In the genomic region with DNA sequence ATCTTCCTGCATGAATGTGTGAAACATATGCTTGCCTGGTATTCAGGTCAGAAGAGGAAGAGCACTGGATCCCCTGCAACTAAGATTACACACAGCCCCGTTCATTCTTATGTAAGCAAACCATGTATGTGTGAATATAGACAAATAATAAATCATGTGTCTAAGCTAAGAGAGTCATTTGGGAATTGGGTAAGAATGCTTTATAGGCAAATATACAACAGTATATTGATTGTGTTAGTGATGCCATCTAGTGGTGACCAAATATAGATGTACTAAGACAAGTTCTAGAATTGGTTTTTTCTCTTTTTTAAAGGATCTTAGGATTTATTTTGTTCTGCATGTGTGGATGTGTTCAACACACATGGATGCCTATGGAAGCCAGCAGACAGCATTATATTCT, we compare ENCODE assay signal across 10 mouse cellular contexts. TPM values are rescaled to one million over a fixed set of nuclear protein-coding genes. Genes with fewer than 3 reads are reported as not detected.
DNase-seq lines count a peak whose midpoint lies in the region; ATAC-seq and TF ChIP-seq lines count a peak whose summit lies in the region.
"Had no signal": no experiment of that assay in that cellular context is flagged by ENCODE, and none has a peak within 500 bp of the region (broad histone marks: within the 10 kb centered on the region; RNA-seq: fewer than 3 reads in every experiment).

No protein-coding gene starts in this region.

- no peak overlapping the region for H3K9ac ChIP-seq in heart, adult 2 months (ENCODE audit: low read depth, low read length)
- H3K9ac ChIP-seq in stomach, postnatal 0 days (ENCODE audit: low read length) = no peak overlapping the region
- H3K9ac ChIP-seq: forebrain, embryonic 13.5 days; stomach, embryonic 15.5 days had no signal

- no peak for TF ChIP-seq POLR2A in heart, adult 2 months (IDR thresholded peaks at IDR 0.05; ENCODE audit: insufficient read depth, low read depth, low read length)

- intact Hi-C loops in heart, adult 2 months (cut with DNase I) = loop anchor here (1.0 kb wide), 1 partner anchor 87 kb away; no protein-coding TSS in a partner anchor

- H3K4me1 ChIP-seq in heart, adult 2 months (ENCODE audit: control insufficient read depth, insufficient read depth, low read length) = no peaks in the 10 kb centered on the region; the same call in 1 of the 2 replicates
- H3K4me1 ChIP-seq in stomach, postnatal 0 days (replicated peaks; ENCODE audit: control insufficient read depth, insufficient read depth) = 0 out of 2 replicates have a peak, but pooled peaks cover 3% of the 10 kb centered on the region
- H3K4me1 ChIP-seq: forebrain, embryonic 13.5 days; stomach, embryonic 15.5 days had no signal

- H3K27ac ChIP-seq in heart, adult 2 months = no peak overlapping the region
- no peak overlapping the region for H3K27ac ChIP-seq in stomach, postnatal 0 days (replicated peaks)
- H3K27ac ChIP-seq: forebrain, embryonic 13.5 days; stomach, embryonic 15.5 days had no signal

- H3K4me3 ChIP-seq in heart, adult 2 months = no peak overlapping the region
- no peak overlapping the region for H3K4me3 ChIP-seq in stomach, postnatal 0 days (ENCODE audit: low read depth, low read length)
- H3K4me3 ChIP-seq: forebrain, embryonic 13.5 days; stomach, embryonic 15.5 days had no signal

- 36% methylated on average over 1 of the region's 1 CpGs for WGBS in heart, adult 2 months
- WGBS in stomach, postnatal 0 days = 5% methylated on average over 1 of the region's 1 CpGs

- TF ChIP-seq EP300 in heart, adult 2 months (IDR thresholded peaks at IDR 0.05; ENCODE audit: insufficient read depth, low read depth, low read length) = no peak
- no peak for TF ChIP-seq EP300 in stomach, postnatal 0 days (optimal IDR thresholded peaks at IDR 0.05)

- no peak overlapping the region for H3K4me2 ChIP-seq in stomach, postnatal 0 days (replicated peaks; ENCODE audit: low read depth)
- H3K4me2 ChIP-seq: forebrain, embryonic 13.5 days; stomach, embryonic 15.5 days had no signal

- TF ChIP-seq CTCF in heart, adult 2 months (IDR thresholded peaks at IDR 0.05) = peak; percentile 80
- TF ChIP-seq CTCF in stomach, postnatal 0 days (IDR thresholded peaks at IDR 0.05; ENCODE audit: low read depth) = peak; percentile 79

- DNase-seq in heart, adult 2 months = no peak
- DNase-seq in heart, postnatal 4 days = no peak
- DNase-seq in thymus, postnatal 0 days (ENCODE audit: low spot score) = peak; percentile 57
- no peak for DNase-seq in thymus, postnatal 14 days
- DNase-seq in stomach, postnatal 0 days (ENCODE audit: low spot score) = no peak
- no peak for DNase-seq in spleen, adult 12 weeks (ENCODE audit: low spot score)
- no peak for DNase-seq in right cerebral cortex, postnatal 10 days (ENCODE audit: low spot score in 2 of 2)

- no peaks in the 10 kb centered on the region for H3K79me2 ChIP-seq in heart, adult 2 months (replicated peaks; ENCODE audit: control insufficient read depth, insufficient read depth, low read length)

- H3K9me3 ChIP-seq in stomach, postnatal 0 days (ENCODE audit: control insufficient read depth, low read length) = no peaks in the 10 kb centered on the region
- H3K9me3 ChIP-seq: forebrain, embryonic 13.5 days; stomach, embryonic 15.5 days had no signal

- H3K27me3 ChIP-seq in heart, adult 2 months (ENCODE audit: control insufficient read depth, insufficient read depth, low read length) = no peaks in the 10 kb centered on the region
- H3K27me3 ChIP-seq in stomach, postnatal 0 days (ENCODE audit: control insufficient read depth, insufficient read depth, low read length) = no peaks in the 10 kb centered on the region
- H3K27me3 ChIP-seq: forebrain, embryonic 13.5 days; stomach, embryonic 15.5 days had no signal

- 0 out of 2 replicates have a peak, but pooled peaks have one; percentile 15 for ATAC-seq in granulocyte monocyte progenitor cell, adult 5-6 weeks (replicated peaks; ENCODE audit: poor library complexity, severe bottlenecking)
- no peak for ATAC-seq in stomach, postnatal 0 days (ENCODE audit: low FRiP score, low TSS enrichment)
- ATAC-seq: forebrain, embryonic 13.5 days had no signal

- H3K36me3 ChIP-seq in heart, adult 2 months (ENCODE audit: control insufficient read depth, insufficient read depth, low read length) = peaks cover 2% of the 10 kb centered on the region
- no peaks in the 10 kb centered on the region for H3K36me3 ChIP-seq in stomach, postnatal 0 days (ENCODE audit: control insufficient read depth, insufficient read depth, low read length)

RNA-seq across cellular contexts. Expression of gene Vmp1, which starts 28.0 kb away (rescaled TPM):
- total RNA-seq in heart, adult 2 months (2021) = 10 to 100 TPM; 58.2 to 66.9 TPM
- polyA plus RNA-seq in heart, adult 2 months (2012; rRNA removed) = 34.0 and 59.2 TPM in 2 replicates
- total RNA-seq in heart, postnatal 4 days (2021) = 10 to 100 TPM; 62.0 to 74.5 TPM
- polyA plus RNA-seq in thymus, postnatal 0 days (2015; fragmentation: Nextera tagmentation; extraction: Ambion mirVana) = 107 and 109 TPM in 2 replicates
- total RNA-seq in granulocyte monocyte progenitor cell, adult 5-6 weeks (2014; fragmentation: Nextera tagmentation) = 61.1 and 83.8 TPM in 2 replicates
- 79.1 and 105 TPM in 2 replicates for total RNA-seq in granulocyte monocyte progenitor cell, adult 5-6 weeks (2017)
- 162 and 181 TPM in 2 replicates for polyA plus RNA-seq in stomach, postnatal 0 days (2015; fragmentation: Nextera tagmentation; extraction: Ambion mirVana)

RNA-seq across cellular contexts. Expression of gene Ptrh2, which starts 28.1 kb away (rescaled TPM):
- total RNA-seq in heart, adult 2 months (2021) = 1 to 10 TPM; 5.9 to 6.4 TPM
- 3.7 and 5.2 TPM in 2 replicates for polyA plus RNA-seq in heart, adult 2 months (2012; rRNA removed)
- total RNA-seq in heart, postnatal 4 days (2021) = 10 to 100 TPM; 10.3 to 10.6 TPM
- 24.7 and 25.9 TPM in 2 replicates for polyA plus RNA-seq in thymus, postnatal 0 days (2015; fragmentation: Nextera tagmentation; extraction: Ambion mirVana)
- total RNA-seq in granulocyte monocyte progenitor cell, adult 5-6 weeks (2014; fragmentation: Nextera tagmentation) = 21.5 and 27.7 TPM in 2 replicates
- 20.7 and 29.3 TPM in 2 replicates for total RNA-seq in granulocyte monocyte progenitor cell, adult 5-6 weeks (2017)
- polyA plus RNA-seq in stomach, postnatal 0 days (2015; fragmentation: Nextera tagmentation; extraction: Ambion mirVana) = 19.4 and 19.8 TPM in 2 replicates
